Mouse (Mus musculus): ENCODE results near the gene Asb16.

Gene Asb16

GRCm38 (mm10) chr11:102268520-102269244 is at the start of gene Asb16:
Gene Asb16 (plus strand): TSS chr11:102268743.
- DNase-seq = no peak

GRCm38 (mm10) chr11:102218783-102219182 is 49.8 kb upstream of the Asb16 start:
- DNase-seq = peak; percentile 90

- DNase-seq = no peak
These were observed 49.1 kb upstream of the Asb16 start for GRCm38 (mm10) chr11:102219247-102219993.

GRCm38 (mm10) chr11:102219994-102220346 is 48.6 kb upstream of the Asb16 start:
- no peak for DNase-seq

- DNase-seq = no peak
These were observed 48.1 kb upstream of the Asb16 start for GRCm38 (mm10) chr11:102220451-102220850.

DNA sequence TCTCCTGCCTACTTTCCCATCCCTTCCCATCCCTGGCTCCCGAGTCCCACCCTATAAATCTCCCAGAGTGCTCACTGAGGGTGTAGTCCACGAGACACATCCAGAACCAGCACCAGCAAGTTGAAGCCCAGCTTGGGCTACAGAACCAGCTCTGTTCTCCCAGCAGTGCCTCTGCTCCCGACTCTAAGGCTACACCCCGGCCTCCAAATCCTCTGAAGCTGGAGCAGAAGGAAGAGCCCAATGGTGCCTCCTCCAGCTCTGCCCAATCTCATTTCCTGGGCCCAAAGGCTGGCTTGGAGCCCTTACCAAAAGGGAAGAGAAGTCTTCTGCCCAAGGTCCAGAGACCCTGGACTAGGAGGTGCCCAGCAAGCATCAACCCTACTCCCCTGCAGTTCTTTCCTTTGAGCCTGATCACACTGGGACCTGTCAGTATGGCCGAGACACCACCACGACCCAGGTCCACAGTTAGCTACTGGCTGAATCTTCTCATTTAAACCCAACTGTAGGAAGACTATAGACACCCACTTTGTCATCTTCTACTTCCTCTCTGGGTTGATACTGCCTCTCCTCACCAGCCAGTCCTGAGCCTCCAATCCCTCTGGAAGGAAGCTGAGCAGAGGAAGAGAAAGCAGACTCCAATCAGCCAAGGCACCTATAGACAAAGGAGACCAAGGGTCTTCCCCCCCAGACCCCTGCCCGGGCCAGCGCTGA is 47.1 kb upstream of the Asb16 start:
- no peak for DNase-seq

- no peak for DNase-seq
These were observed 46.6 kb upstream of the Asb16 start for GRCm38 (mm10) chr11:102221954-102222351.

- peak; percentile 73 for DNase-seq
These were observed 45.4 kb upstream of the Asb16 start for GRCm38 (mm10) chr11:102223166-102223565.

- DNase-seq = no peak
These were observed 43.9 kb upstream of the Asb16 start for GRCm38 (mm10) chr11:102224686-102225085.

DNA sequence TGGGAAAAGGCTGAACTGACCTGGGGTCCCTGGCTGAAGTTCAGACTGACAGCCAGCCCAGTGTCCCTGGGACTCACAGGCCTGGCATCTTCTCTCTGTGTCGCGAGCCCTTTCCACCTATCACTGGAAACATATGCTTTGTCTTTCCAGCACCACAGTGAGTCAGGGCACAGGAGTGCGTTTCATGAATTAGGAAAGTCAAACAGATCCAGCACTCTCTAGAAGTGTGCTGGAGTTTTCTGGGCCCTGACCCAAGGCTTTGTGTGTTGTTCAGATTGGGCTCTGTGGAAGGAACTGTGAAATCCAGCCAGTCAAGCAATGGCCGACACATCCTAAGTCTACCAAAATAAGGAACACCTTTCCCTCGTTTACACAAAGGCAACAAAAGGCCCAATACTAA is 43.3 kb upstream of the Asb16 start:
- no peak for DNase-seq

GRCm38 (mm10) chr11:102226067-102226978 is 42.2 kb upstream of the Asb16 start:
- DNase-seq = no peak

- DNase-seq = peak; percentile 68
These were observed 41.0 kb upstream of the Asb16 start for GRCm38 (mm10) chr11:102227270-102228190.

DNA sequence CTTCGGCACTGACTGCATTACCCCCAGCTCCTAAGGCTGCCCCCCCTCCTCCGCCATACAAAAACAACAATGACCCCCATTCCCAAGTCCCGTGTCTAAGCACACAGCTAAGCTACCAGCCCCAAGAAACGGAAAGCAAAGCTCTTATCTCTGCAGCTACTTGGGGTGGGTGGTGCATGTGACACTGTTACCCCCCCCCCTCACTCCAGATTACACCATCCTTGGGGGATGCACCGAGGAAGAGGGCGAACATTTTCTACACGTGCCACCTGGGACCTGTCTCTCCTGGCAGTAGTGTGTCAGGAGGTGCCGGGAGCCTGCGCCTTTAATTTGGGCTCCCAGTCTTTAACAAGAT is 40.4 kb upstream of the Asb16 start:
- no peak for DNase-seq

- DNase-seq = no peak
These were observed 39.8 kb upstream of the Asb16 start for GRCm38 (mm10) chr11:102228646-102229268.

GRCm38 (mm10) chr11:102229331-102229953 is 39.1 kb upstream of the Asb16 start:
- DNase-seq = no peak

- DNase-seq = peak; percentile 99
These were observed 38.4 kb upstream of the Asb16 start, which contains the start of gene Hdac5 for GRCm38 (mm10) chr11:102230006-102230741. Gene Hdac5 (minus strand): TSS chr11:102230166.

GRCm38 (mm10) chr11:102236022-102236421 is 32.5 kb upstream of the Asb16 start:
- DNase-seq = no peak

- no peak for DNase-seq
These were observed 27.9 kb upstream of the Asb16 start for GRCm38 (mm10) chr11:102240636-102241035.

DNA sequence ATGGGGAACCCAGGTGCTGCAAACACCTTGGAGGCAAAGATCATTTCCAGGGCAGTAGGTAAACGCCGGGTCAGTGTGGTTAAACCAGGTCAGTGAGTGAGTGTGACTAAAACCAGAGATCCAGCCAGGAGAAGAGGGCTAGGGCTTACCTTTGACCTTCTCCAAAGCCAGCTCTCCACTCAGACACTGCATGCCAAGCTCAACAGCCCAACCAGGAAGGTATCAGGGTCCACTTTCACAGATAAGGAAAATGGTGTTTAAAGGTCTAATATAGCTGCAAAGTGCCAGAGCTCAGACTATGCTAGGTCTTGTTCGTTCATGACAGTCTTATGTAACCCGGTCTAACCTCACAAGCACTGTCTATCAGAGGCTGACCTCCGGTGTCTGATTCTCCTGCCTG is 27.3 kb upstream of the Asb16 start:
- no peak for DNase-seq

DNA sequence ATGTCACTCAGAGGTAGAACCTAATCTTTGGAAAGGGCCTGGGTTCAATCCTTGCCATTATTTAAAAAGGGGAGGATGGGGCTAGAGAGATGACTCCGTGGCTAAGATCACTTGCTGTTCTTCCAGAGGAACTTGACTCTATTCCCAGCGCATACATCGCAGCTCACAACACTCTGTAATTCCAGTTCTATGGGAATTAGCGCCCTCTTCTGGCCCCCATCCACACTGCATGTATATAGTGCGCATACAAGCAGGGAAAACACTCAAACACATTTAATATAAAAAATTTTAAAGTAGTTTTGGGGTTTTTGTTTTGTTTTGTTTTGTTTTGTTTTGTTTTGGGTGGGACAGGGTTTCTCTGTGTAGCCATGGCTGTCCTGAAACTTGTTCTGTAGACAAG is 26.7 kb upstream of the Asb16 start:
- no peak for DNase-seq
